Mouse (Mus musculus) stomach, embryonic 15.5 days (tissue): ENCODE data around the gene Ap3b1. TPM values are rescaled to one million over a fixed set of nuclear protein-coding genes. Genes with fewer than 3 reads are reported as not detected.
A peak's percentile ranks its signal among the peaks of the same experiment; 100 is the strongest.

Source experiments
- ATAC-seq: fragments of 200-750 bp; cut with Nextera tagmentation; 2 replicates; pipeline ENCODE4 v1.8.0; 2017; ENCODE audit warnings: low read depth, moderate number of reproducible peaks, moderate TSS enrichment; ENCODE audit not compliant: insufficient read depth, low FRiP score
- H3K27ac ChIP-seq: fragments of 300-500 bp; sonication (generic); 2 replicates; pipeline ENCODE4 v1.5.1; 2015; ENCODE audit warnings: mild to moderate bottlenecking, inconsistent platforms
- H3K27me3 ChIP-seq: fragments of 300-500 bp; sonication (generic); replicated peaks from 2 replicates; pipeline ENCODE4 v1.6.1; 2015; ENCODE audit warnings: inconsistent platforms
- H3K36me3 ChIP-seq: fragments of 300-500 bp; sonication (generic); 2 replicates; pipeline ENCODE4 v1.6.1; 2015; ENCODE audit warnings: inconsistent platforms
- H3K4me1 ChIP-seq: fragments of 300-500 bp; sonication (generic); 2 replicates; pipeline ENCODE4 v1.6.1; 2015; ENCODE audit warnings: inconsistent platforms
- H3K4me2 ChIP-seq: fragments of 300-500 bp; sonication (generic); 2 replicates; pipeline ENCODE4 v1.6.1; 2015; ENCODE audit warnings: mild to moderate bottlenecking, inconsistent platforms
- H3K4me3 ChIP-seq: fragments of 300-500 bp; sonication (generic); replicated peaks from 2 replicates; pipeline ENCODE4 v1.5.1; 2015; ENCODE audit warnings: inconsistent platforms
- H3K9ac ChIP-seq: fragments of 300-500 bp; sonication (generic); 2 replicates; pipeline ENCODE4 v1.6.1; 2015; ENCODE audit warnings: inconsistent platforms
- H3K9me3 ChIP-seq: fragments of 300-500 bp; sonication (generic); 2 replicates; pipeline ENCODE4 v1.6.1; 2016; ENCODE audit warnings: inconsistent platforms
- WGBS: fragments of 180-500 bp; shearing (Covaris S2); methylation state at CpG from one replicate; pipeline ENCODE4 v1.1.7; 2015; 5-methylcytosine and 5-hydroxymethylcytosine counted together
- polyA plus RNA-seq: library from polyadenylated mRNA; unstranded; fragments of >200 nt; fragmentation: Nextera tagmentation; extraction: Ambion mirVana; gene quantifications from 2 replicates; pipeline ENCODE4 v1.2.1, GENCODE M21; 2015

Gene Ap3b1
- polyA plus RNA-seq, 1 experiment from 2014 or later = 45.3 TPM

DNA sequence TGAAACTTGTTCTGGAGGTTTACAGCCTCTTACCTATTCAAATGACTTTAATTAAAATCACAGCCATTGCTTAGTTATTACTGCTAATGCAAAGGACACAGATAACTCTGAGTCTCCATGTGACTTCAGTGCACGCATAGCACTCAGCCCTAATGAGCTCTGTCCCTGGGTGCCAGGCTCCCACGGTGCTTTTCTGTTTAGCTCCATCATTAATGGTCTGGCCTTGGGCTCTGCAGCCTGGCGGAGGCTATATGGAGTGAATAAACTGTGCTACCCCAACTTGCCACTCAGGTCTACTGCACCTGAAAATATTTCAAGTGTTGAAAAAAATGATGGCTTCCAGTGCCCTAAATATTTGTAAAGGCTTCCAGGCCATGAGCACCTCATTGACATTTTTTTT is 190.8 kb downstream of the Ap3b1 start:
- no peaks in the 10 kb centered on the region for H3K9me3 ChIP-seq
- no peak overlapping the region for H3K9ac ChIP-seq
- H3K27ac ChIP-seq = no peak overlapping the region
- H3K27me3 ChIP-seq = no peaks in the 10 kb centered on the region
- no peaks in the 10 kb centered on the region for H3K4me1 ChIP-seq
- no peaks in the 10 kb centered on the region for H3K36me3 ChIP-seq
- ATAC-seq = no peak
- WGBS = 61% methylated on average over 3 of the region's 3 CpGs
- H3K4me2 ChIP-seq = no peak overlapping the region
- no peak overlapping the region for H3K4me3 ChIP-seq

DNA sequence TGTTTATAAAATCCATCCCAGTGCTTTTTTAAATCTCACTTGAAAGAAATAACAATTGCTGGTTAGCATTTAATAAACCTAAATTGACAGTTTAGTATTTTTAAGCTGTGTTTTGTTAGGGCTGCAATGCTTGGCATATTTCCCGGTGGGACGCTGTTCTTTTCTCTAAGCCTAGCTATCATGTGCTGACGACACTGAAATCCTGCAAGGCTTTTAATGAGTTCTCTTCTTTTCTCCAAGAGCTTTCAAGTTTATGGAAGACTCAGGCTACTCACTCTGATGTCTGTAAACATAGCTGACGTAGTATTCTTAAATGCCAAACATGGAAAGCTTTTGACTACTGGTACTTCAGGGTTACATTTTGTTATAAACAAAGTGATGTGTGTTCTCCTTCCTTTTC is 191.3 kb downstream of the Ap3b1 start:
- 0 out of 2 replicates have a peak overlapping the region, but pooled peaks have one; percentile 1 for H3K27ac ChIP-seq
- ATAC-seq = no peak
- WGBS = 37% methylated on average over 4 of the region's 4 CpGs
- no peaks in the 10 kb centered on the region for H3K4me1 ChIP-seq
- no peaks in the 10 kb centered on the region for H3K36me3 ChIP-seq
- no peak overlapping the region for H3K9ac ChIP-seq
- H3K4me2 ChIP-seq = no peak overlapping the region
- no peak overlapping the region for H3K4me3 ChIP-seq
- H3K9me3 ChIP-seq = no peaks in the 10 kb centered on the region
- H3K27me3 ChIP-seq = no peaks in the 10 kb centered on the region

DNA sequence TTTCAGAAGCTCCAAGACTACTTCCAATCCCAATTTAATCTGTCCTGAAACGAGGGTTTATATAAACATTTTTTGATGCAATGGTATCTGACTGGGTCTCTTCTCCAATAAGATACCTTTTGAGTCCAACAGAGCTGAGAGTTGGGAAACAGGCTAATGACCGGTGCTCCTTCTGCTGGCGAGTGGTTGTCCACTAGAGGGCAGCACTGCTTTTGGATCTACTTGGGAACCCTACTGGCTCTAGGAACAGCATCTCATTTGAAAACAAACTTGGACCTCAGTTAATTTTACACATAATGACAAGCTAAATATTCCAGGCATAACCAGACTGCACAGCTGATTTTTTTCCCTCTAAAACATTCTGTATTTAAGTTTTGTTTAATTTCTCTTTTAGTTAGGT is 201.3 kb downstream of the Ap3b1 start:
- no peak overlapping the region for H3K4me2 ChIP-seq
- H3K4me3 ChIP-seq = no peak overlapping the region
- ATAC-seq = no peak
- no peaks in the 10 kb centered on the region for H3K27me3 ChIP-seq
- 4% methylated on average over 3 of the region's 3 CpGs for WGBS
- H3K27ac ChIP-seq = no peak overlapping the region
- no peaks in the 10 kb centered on the region for H3K4me1 ChIP-seq
- no peak overlapping the region for H3K9ac ChIP-seq
- H3K9me3 ChIP-seq = no peaks in the 10 kb centered on the region
- H3K36me3 ChIP-seq = no peaks in the 10 kb centered on the region

DNA sequence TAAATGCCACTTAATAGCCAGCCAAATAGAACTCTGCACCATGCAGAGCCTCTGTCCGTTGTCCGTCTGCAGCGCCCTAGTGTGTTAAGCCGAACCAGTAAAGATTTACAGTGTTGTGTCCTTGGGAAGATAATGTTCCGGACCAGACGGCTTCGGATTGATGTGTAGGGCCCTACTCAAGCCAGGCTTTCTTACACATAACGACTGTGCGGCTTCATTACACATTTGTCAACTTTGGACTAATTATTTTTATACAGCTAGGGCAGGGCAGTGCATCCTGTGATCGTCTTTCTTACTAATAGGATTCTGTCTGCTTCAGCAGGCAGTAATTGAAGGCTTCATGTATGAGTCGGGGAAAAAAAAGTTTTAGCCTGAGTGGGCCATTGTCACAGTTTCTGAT is 202.1 kb downstream of the Ap3b1 start:
- 81% methylated on average over 11 of the region's 11 CpGs for WGBS

DNA sequence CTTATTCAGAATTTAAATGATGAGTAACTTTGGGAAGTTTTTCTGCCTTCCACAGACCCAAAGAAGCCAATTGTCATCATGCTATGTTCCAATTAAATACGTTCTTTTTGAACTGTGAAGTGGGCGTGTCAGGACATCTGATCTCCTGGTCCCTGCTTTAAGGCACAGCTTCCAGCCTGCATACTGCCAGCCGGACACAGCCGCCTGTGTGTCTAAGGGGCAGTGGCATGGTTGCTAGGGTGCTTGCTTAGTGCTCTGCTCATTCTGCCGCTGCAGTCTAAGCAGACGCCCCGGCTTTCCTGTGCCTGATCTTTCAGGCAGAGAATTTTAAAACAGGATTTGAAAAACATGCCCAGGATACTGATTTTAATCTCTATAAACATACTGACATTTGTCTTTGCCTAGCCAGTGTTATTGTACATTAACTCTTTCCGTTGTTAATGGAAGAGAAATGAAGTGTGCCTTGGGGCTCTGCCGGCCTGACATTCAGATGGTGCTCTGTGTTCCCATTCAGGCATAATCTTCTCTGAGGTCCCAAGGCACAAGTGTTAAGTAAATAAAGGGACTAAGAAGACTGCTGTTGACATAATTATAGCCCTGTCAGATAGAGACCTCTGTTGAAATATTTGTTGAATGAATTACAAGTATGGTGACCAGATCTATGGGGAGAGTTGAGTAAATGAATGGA is 204.0 kb downstream of the Ap3b1 start:
- Histone ChIP-seq H3K36me3 (no peaks in the 10 kb centered on the region), H3K4me3 (no peak overlapping the region), H3K27me3 (no peaks in the 10 kb centered on the region), H3K4me1 (no peaks in the 10 kb centered on the region), H3K27ac (no peak overlapping the region), H3K9ac (no peak overlapping the region), H3K4me2 (no peak overlapping the region), H3K9me3 (no peaks in the 10 kb centered on the region)
- 36% methylated on average over 9 of the region's 9 CpGs for WGBS
- no peak for ATAC-seq

More for the DNA sequence above, 202.1 kb downstream of the Ap3b1 start:
- Histone ChIP-seq H3K4me3 (no peak overlapping the region), H3K27me3 (no peaks in the 10 kb centered on the region), H3K9me3 (no peaks in the 10 kb centered on the region), H3K9ac (no peak overlapping the region), H3K4me1 (no peaks in the 10 kb centered on the region), H3K27ac (no peak overlapping the region), H3K4me2 (no peak overlapping the region), H3K36me3 (no peaks in the 10 kb centered on the region)
- ATAC-seq = no peak

DNA sequence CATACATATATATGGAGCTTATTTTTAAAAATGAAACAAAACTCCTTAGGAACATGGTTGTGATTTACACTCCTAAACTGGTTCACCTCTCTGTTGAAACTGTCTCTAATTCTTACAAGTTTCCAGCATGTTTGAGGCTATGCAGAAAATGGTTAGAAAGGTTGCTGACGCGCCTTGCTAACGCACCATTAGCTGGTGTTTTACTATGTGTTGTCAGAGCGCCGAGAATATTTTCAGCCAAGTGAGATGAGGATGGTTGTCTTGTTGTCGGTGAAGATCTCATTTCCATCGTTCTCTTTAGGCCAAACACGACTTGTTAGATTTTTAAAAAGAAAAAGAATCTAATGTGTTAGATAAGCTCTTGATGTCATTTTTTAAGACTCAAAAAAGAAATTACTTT is 205.1 kb downstream of the Ap3b1 start:
- H3K4me2 ChIP-seq = no peak overlapping the region
- no peaks in the 10 kb centered on the region for H3K27me3 ChIP-seq
- H3K4me1 ChIP-seq = no peaks in the 10 kb centered on the region
- no peak for ATAC-seq
- H3K9ac ChIP-seq = no peak overlapping the region
- 86% methylated on average over 8 of the region's 8 CpGs for whole genome bisulfite sequencing
- H3K27ac ChIP-seq = no peak overlapping the region
- no peak overlapping the region for H3K4me3 ChIP-seq
- no peaks in the 10 kb centered on the region for H3K36me3 ChIP-seq
- no peaks in the 10 kb centered on the region for H3K9me3 ChIP-seq

DNA sequence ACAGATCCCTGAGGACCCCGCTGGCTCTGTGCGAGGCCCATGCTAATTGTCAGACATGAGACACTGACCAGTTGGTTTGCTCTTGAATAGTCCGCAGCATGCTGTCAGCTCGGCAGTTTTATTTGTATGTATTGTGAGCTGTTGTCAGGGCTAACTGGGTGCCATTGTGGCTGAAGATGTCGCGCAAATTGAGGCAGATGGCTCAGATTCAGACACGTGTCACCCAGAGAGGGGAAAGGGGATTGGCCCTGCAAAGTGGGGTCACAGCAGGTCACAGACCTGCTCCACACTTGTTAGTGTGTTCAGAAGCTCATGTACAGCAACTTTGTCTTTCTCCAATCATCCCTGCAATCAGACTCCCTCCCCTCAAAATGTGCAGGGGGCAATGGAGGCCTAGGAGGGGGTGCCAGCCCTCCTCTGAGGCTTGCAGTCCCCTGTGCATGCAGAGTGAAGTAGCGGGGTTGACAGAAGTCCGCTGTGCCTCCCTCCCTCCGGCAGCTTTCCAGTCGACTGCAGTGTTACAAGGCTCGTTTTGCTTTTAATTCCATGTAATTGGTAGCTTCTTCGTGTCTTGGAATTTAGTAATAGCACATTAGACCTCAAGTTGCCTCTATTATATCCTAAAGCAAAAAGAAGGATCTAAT is 205.7 kb downstream of the Ap3b1 start:
- no peak for ATAC-seq
- Histone ChIP-seq H3K9ac (no peak overlapping the region), H3K36me3 (no peaks in the 10 kb centered on the region), H3K4me2 (no peak overlapping the region), H3K4me3 (no peak overlapping the region), H3K9me3 (no peaks in the 10 kb centered on the region), H3K27ac (no peak overlapping the region), H3K27me3 (no peaks in the 10 kb centered on the region), H3K4me1 (no peaks in the 10 kb centered on the region)
- 73% methylated on average over 13 of the region's 13 CpGs for WGBS

DNA sequence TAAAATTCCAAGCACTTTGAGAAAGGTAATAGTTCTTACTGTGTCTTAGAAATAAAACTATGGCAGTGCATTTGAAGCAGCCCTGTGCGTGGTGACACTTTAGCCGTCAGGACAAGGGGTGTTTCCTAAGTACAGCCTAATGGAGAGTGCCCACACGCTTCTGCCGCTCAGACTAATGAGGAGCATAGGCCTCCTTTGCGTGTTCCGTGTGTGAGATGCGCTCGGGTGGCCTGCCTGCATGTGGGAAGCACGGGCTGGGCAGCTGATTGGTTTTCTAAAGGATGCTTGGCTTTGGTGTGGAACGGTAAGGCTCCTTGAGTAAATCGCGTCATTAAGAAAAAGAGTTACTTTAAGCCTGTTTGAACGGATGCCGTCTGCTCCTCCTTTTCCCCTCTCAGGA is 206.4 kb downstream of the Ap3b1 start:
- no peak for ATAC-seq
- Histone ChIP-seq H3K4me1 (no peaks in the 10 kb centered on the region), H3K9ac (no peak overlapping the region), H3K27me3 (no peaks in the 10 kb centered on the region), H3K36me3 (no peaks in the 10 kb centered on the region), H3K27ac (no peak overlapping the region), H3K4me2 (no peak overlapping the region), H3K9me3 (no peaks in the 10 kb centered on the region), H3K4me3 (no peak overlapping the region)
- WGBS = 89% methylated on average over 14 of the region's 14 CpGs

DNA sequence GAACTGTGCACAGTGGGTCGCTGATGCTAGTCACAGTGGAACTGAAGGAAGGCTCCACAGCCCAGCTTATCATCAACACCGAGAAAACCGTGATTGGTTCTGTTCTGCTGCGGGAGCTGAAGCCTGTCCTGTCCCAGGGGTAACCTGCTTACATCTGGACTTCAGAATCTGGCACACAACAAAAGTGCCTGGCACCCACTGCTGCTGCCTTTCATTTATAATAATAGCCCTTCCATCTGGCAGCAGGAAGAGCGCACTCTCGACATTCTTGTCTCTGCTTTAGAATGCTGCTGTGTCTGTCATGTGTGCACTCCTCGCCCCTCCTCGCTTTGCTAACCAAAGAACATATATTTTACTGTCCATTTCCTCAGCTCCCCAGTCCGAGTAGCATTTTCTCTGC is 206.9 kb downstream of the Ap3b1 start:
- WGBS = 74% methylated on average over 9 of the region's 9 CpGs
- Histone ChIP-seq H3K36me3 (no peaks in the 10 kb centered on the region), H3K9ac (no peak overlapping the region), H3K4me2 (no peak overlapping the region), H3K9me3 (no peaks in the 10 kb centered on the region), H3K4me3 (no peak overlapping the region), H3K4me1 (no peaks in the 10 kb centered on the region), H3K27me3 (no peaks in the 10 kb centered on the region), H3K27ac (no peak overlapping the region)
- no peak for ATAC-seq

DNA sequence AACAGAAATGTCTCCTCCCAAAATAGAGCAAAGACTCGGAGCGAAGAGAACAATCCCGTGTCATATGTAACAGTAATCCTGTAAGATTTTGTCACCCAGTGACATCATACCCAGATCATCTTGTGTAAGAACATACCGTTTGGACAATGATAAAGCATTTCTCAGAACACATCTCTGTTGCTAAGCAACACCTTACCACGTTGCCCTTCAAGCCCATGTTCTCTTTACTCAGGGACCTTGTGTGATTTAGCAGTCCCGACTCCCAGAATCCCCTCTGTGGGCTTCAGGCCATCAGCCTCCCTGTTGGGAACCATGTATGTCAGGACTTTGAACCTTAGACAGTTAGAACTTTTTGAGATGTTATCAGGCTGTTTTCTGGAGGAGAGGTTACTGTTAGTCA is 209.0 kb downstream of the Ap3b1 start:
- Histone ChIP-seq H3K4me1 (no peaks in the 10 kb centered on the region), H3K4me3 (no peak overlapping the region), H3K27ac (no peak overlapping the region), H3K27me3 (no peaks in the 10 kb centered on the region), H3K4me2 (no peak overlapping the region), H3K36me3 (no peaks in the 10 kb centered on the region), H3K9ac (no peak overlapping the region), H3K9me3 (no peaks in the 10 kb centered on the region)
- WGBS = 70% methylated on average over 6 of the region's 6 CpGs
- ATAC-seq = no peak

DNA sequence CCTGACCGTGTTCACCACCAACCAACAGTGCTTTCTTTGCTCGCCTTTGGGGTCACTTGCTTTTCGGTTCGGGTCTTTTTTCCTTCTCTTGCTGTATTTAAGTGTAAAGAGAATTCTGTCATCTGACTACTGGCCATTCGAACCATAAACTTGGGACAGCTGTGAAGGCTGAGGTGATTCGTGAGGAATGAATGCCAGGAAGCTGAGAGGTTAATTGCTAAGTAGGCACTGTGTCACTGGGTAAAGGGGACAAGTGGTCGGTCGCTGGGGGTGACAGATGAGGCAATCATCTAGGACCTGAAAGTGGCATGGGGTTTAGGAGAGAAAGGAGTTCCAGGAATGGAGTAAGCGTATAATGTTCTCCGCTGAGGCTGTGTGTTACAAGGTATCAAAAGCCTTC is 212.2 kb downstream of the Ap3b1 start:
- Histone ChIP-seq H3K4me1 (no peaks in the 10 kb centered on the region), H3K4me3 (no peak overlapping the region), H3K4me2 (no peak overlapping the region), H3K27me3 (no peaks in the 10 kb centered on the region), H3K9me3 (no peaks in the 10 kb centered on the region), H3K27ac (no peak overlapping the region), H3K9ac (no peak overlapping the region), H3K36me3 (no peaks in the 10 kb centered on the region)
- WGBS = 84% methylated on average over 10 of the region's 10 CpGs
- no peak for ATAC-seq

DNA sequence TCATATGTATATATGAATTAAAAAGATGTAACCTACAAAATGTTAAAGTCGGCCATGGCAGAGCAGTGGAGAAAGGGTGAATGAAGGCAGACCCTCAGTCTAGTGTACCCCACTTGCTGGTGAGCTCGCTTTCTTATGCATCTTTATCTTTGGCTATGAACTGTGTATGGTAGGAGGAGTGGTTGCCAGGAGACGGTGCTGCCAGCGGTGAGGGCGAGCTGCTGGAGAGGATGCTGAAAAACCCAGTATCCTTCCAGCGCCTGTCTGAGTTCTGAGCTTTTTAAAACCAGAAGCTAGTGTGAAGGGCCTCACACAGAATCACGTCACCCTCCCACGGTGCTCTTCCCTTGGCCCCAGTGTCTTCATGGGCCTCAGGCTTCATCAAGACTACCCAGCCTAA is 214.6 kb downstream of the Ap3b1 start:
- Histone ChIP-seq H3K27ac (no peak overlapping the region), H3K4me3 (no peak overlapping the region), H3K36me3 (no peaks in the 10 kb centered on the region), H3K9ac (no peak overlapping the region), H3K4me1 (no peaks in the 10 kb centered on the region), H3K4me2 (no peak overlapping the region), H3K27me3 (no peaks in the 10 kb centered on the region), H3K9me3 (no peaks in the 10 kb centered on the region)
- WGBS = 74% methylated on average over 8 of the region's 8 CpGs
- no peak for ATAC-seq

DNA sequence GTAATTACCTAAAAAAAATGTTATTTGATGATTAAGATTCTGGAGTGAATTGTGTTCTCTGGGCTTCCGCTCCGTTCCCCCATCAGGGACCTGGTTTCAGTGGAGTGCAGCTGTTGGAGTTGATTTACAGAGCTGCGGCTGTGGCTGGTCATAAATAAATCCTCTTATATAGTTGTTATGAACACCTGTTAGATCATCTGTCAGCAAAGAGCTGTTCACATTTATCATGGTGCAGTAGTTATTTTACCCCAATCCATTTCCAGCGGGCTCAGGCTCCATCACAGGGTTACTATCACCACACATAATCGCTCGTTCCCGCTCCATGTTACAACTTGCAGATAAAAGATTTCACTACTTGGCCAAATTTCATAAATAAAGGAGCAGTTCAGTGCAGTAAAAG is 215.1 kb downstream of the Ap3b1 start:
- WGBS = 57% methylated on average over 7 of the region's 7 CpGs
- Histone ChIP-seq H3K4me1 (no peaks in the 10 kb centered on the region), H3K27me3 (no peaks in the 10 kb centered on the region), H3K9me3 (no peaks in the 10 kb centered on the region), H3K4me3 (no peak overlapping the region), H3K9ac (no peak overlapping the region), H3K36me3 (no peaks in the 10 kb centered on the region), H3K4me2 (no peak overlapping the region), H3K27ac (no peak overlapping the region)
- ATAC-seq = no peak
